Mouse (Mus musculus): ENCODE results near the gene Cdkn1b. TPM values are rescaled to one million over a fixed set of nuclear protein-coding genes. Genes with fewer than 3 reads are reported as not detected.

The Cdkn1b gene
- polyA plus RNA-seq, 1 experiment = 59.8 TPM

- TF ChIP-seq POLR2A (IDR thresholded peaks at IDR 0.05; ENCODE audit: low read depth, low read length) (no peak), CTCF (IDR thresholded peaks at IDR 0.05; ENCODE audit: borderline replicate concordance, insufficient read depth, low read length) (no peak)
- H3K27ac ChIP-seq (ENCODE audit: insufficient read depth, low read length) = peak overlapping the region; percentile 88
- peak overlapping the region; percentile 96 for H3K4me3 ChIP-seq (ENCODE audit: insufficient read depth, low read length)
- no peaks in the 10 kb centered on the region for H3K4me1 ChIP-seq (ENCODE audit: control insufficient read depth, insufficient read depth, low read length)
Observed at GRCm38 (mm10) chr6:134921014-134921694, 953 bp downstream of the Cdkn1b start.

- H3K27ac ChIP-seq (ENCODE audit: insufficient read depth, low read length) = peak overlapping the region; percentile 60
- H3K4me3 ChIP-seq (ENCODE audit: insufficient read depth, low read length) = peak overlapping the region; percentile 96
- TF ChIP-seq POLR2A (IDR thresholded peaks at IDR 0.05; ENCODE audit: low read depth, low read length) (no peak), CTCF (IDR thresholded peaks at IDR 0.05; ENCODE audit: borderline replicate concordance, insufficient read depth, low read length) (no peak)
Observed at GRCm38 (mm10) chr6:134921695-134922510, 1.7 kb downstream of the Cdkn1b start.

GRCm38 (mm10) chr6:134922511-134923195 lies 2.5 kb downstream of the Cdkn1b start:
- peak overlapping the region; percentile 96 for H3K4me3 ChIP-seq (ENCODE audit: insufficient read depth, low read length)

More at GRCm38 (mm10) chr6:134921695-134922510, 1.7 kb downstream of the Cdkn1b start:
- H3K4me1 ChIP-seq (ENCODE audit: control insufficient read depth, insufficient read depth, low read length) = no peaks in the 10 kb centered on the region

GRCm38 (mm10) chr6:134923670-134924069 lies 3.5 kb downstream of the Cdkn1b start:
- Histone ChIP-seq H3K4me1 (ENCODE audit: control insufficient read depth, insufficient read depth, low read length) (no peaks in the 10 kb centered on the region), H3K27ac (ENCODE audit: insufficient read depth, low read length) (peak overlapping the region; percentile 13; the same call in 1 of the 2 replicates), H3K4me3 (ENCODE audit: insufficient read depth, low read length) (peak overlapping the region; percentile 20)
- TF ChIP-seq POLR2A (IDR thresholded peaks at IDR 0.05; ENCODE audit: low read depth, low read length) (no peak), CTCF (IDR thresholded peaks at IDR 0.05; ENCODE audit: borderline replicate concordance, insufficient read depth, low read length) (no peak)

More at GRCm38 (mm10) chr6:134922511-134923195, 2.5 kb downstream of the Cdkn1b start:
- no peaks in the 10 kb centered on the region for H3K4me1 ChIP-seq (ENCODE audit: control insufficient read depth, insufficient read depth, low read length)
- H3K27ac ChIP-seq (ENCODE audit: insufficient read depth, low read length) = peak overlapping the region; percentile 60
- no peak for TF ChIP-seq CTCF (IDR thresholded peaks at IDR 0.05; ENCODE audit: borderline replicate concordance, insufficient read depth, low read length)
- TF ChIP-seq POLR2A (IDR thresholded peaks at IDR 0.05; ENCODE audit: low read depth, low read length) = no peak

GRCm38 (mm10) chr6:134924262-134924661 lies 4.1 kb downstream of the Cdkn1b start:
- no peaks in the 10 kb centered on the region for H3K4me1 ChIP-seq (ENCODE audit: control insufficient read depth, insufficient read depth, low read length)
- no peak overlapping the region for H3K27ac ChIP-seq (ENCODE audit: insufficient read depth, low read length)
- TF ChIP-seq CTCF (IDR thresholded peaks at IDR 0.05; ENCODE audit: borderline replicate concordance, insufficient read depth, low read length) = no peak
- TF ChIP-seq POLR2A (IDR thresholded peaks at IDR 0.05; ENCODE audit: low read depth, low read length) = no peak
- H3K4me3 ChIP-seq (ENCODE audit: insufficient read depth, low read length) = no peak overlapping the region

- Histone ChIP-seq H3K27ac (ENCODE audit: insufficient read depth, low read length) (peak overlapping the region; percentile 32; the same call in 1 of the 2 replicates), H3K4me3 (ENCODE audit: insufficient read depth, low read length) (no peak overlapping the region), H3K4me1 (ENCODE audit: control insufficient read depth, insufficient read depth, low read length) (peaks cover 3% of the 10 kb centered on the region; the same call in 1 of the 2 replicates)
- TF ChIP-seq CTCF (IDR thresholded peaks at IDR 0.05; ENCODE audit: borderline replicate concordance, insufficient read depth, low read length) = no peak
- TF ChIP-seq POLR2A (IDR thresholded peaks at IDR 0.05; ENCODE audit: low read depth, low read length) = no peak
Observed at GRCm38 (mm10) chr6:134925673-134926337, 5.6 kb downstream of the Cdkn1b start.

GRCm38 (mm10) chr6:134926338-134926705 lies 6.1 kb downstream of the Cdkn1b start:
- Histone ChIP-seq H3K4me3 (ENCODE audit: insufficient read depth, low read length) (peak overlapping the region; percentile 49; the same call in 1 of the 2 replicates), H3K27ac (ENCODE audit: insufficient read depth, low read length) (peak overlapping the region; percentile 96), H3K4me1 (ENCODE audit: control insufficient read depth, insufficient read depth, low read length) (peaks cover 3% of the 10 kb centered on the region; the same call in 1 of the 2 replicates)
- no peak for TF ChIP-seq POLR2A (IDR thresholded peaks at IDR 0.05; ENCODE audit: low read depth, low read length)
- no peak for TF ChIP-seq CTCF (IDR thresholded peaks at IDR 0.05; ENCODE audit: borderline replicate concordance, insufficient read depth, low read length)

GRCm38 (mm10) chr6:134926803-134927594 lies 6.8 kb downstream of the Cdkn1b start:
- TF ChIP-seq CTCF (IDR thresholded peaks at IDR 0.05; ENCODE audit: borderline replicate concordance, insufficient read depth, low read length) = no peak
- no peak; the same call in 1 of the 2 replicates for TF ChIP-seq POLR2A (IDR thresholded peaks at IDR 0.05; ENCODE audit: low read depth, low read length)
- Histone ChIP-seq H3K27ac (ENCODE audit: insufficient read depth, low read length) (peak overlapping the region; percentile 96), H3K4me1 (ENCODE audit: control insufficient read depth, insufficient read depth, low read length) (peaks cover 3% of the 10 kb centered on the region; the same call in 1 of the 2 replicates), H3K4me3 (ENCODE audit: insufficient read depth, low read length) (peak overlapping the region; percentile 49)
